ENCODE assay signal across 8 mouse cellular contexts in genomic region chr7:27592934-27593645, GRCm38 (mm10). TPM values are rescaled to one million over a fixed set of nuclear protein-coding genes. Genes with fewer than 3 reads are reported as not detected.
DNase-seq lines count a peak whose midpoint lies in the region; ATAC-seq and TF ChIP-seq lines count a peak whose summit lies in the region.

No protein-coding gene starts in this region.

- H3K4me1 ChIP-seq in CH12.LX (ENCODE audit: control insufficient read depth in 1 of 2, insufficient read depth in 2 of 2) (peaks cover 28 to 55% of the 10 kb centered on the region in 2 experiments), MEL (ENCODE audit: control insufficient read depth in 1 of 2, insufficient read depth in 2 of 2, low read length in 2 of 2) (peaks cover 0 to 15% of the 10 kb centered on the region in 2 experiments; a peak in 2 of 4 replicates)
- H3K4me1 ChIP-seq in heart, embryonic 11.5 days (ENCODE audit: control insufficient read depth, insufficient read depth, low read length), result peaks cover 50% of the 10 kb centered on the region
- H3K4me1 ChIP-seq in kidney, postnatal 0 days (replicated peaks; ENCODE audit: insufficient read depth, low read length), result peaks cover 23% of the 10 kb centered on the region

- 35% methylated on average over 12 of the region's 12 CpGs for WGBS in heart, embryonic 11.5 days (ENCODE audit: insufficient replicate concordance)
- WGBS in kidney, postnatal 0 days, result 30% methylated on average over 12 of the region's 12 CpGs
- 84% methylated on average over 11 of the region's 12 CpGs for WGBS in macrophage (ENCODE audit: missing documents)

- in situ Hi-C loops in CH12.LX (cut with MboI; ENCODE audit: low pct_ligation_motif_present, low pct_unique_long_range_greater_than_20kb, low sequenced_read_pairs), result no loop called here

- TF ChIP-seq RAD21 in CH12.LX (IDR thresholded peaks at IDR 0.05; ENCODE audit: low read depth, low read length) (no peak), MEL (IDR thresholded peaks at IDR 0.05; ENCODE audit: low read depth, low read length) (no peak)

- no peak for TF ChIP-seq POLR2A in CH12.LX (IDR thresholded peaks at IDR 0.05; ENCODE audit: low read depth, low read length)
- TF ChIP-seq POLR2A in MEL (IDR thresholded peaks at IDR 0.05; ENCODE audit: control insufficient read depth in 1 of 2, insufficient read depth in 1 of 2, low read depth in 1 of 2, low read length in 2 of 2, poor library complexity in 1 of 2), result no peak

- H3K4me2 ChIP-seq in CH12.LX (ENCODE audit: insufficient read depth, low read depth, poor library complexity, severe bottlenecking), result peak overlapping the region; percentile 62
- peak overlapping the region; percentile 86 for H3K4me2 ChIP-seq in heart, embryonic 11.5 days
- peak overlapping the region; percentile 67 for H3K4me2 ChIP-seq in kidney, postnatal 0 days (ENCODE audit: low read length)

- peak overlapping the region in 2 of 3 experiments; percentile 71 to 85 for H3K4me3 ChIP-seq in CH12.LX (replicated peaks in 1 of 3; ENCODE audit: low read depth in 2 of 3, low read length in 2 of 3, poor library complexity in 1 of 3)
- peak overlapping the region; percentile 77 to 91 for H3K4me3 ChIP-seq in MEL (ENCODE audit: control insufficient read depth in 1 of 2, insufficient read depth in 1 of 2, low read depth in 2 of 2, low read length in 2 of 2)
- H3K4me3 ChIP-seq in heart, embryonic 11.5 days (ENCODE audit: low read depth, low read length), result peak overlapping the region; percentile 75
- H3K4me3 ChIP-seq in kidney, postnatal 0 days (replicated peaks; ENCODE audit: low read depth, low read length), result peak overlapping the region; percentile 83
- peak overlapping the region; percentile 78 for H3K4me3 ChIP-seq in macrophage (ENCODE audit: inconsistent target)

- H3K36me3 ChIP-seq in CH12.LX (replicated peaks in 1 of 2; ENCODE audit: control insufficient read depth in 1 of 2, insufficient read depth in 1 of 2, low read length in 1 of 2), result peaks cover 0 to 44% of the 10 kb centered on the region in 2 experiments
- H3K36me3 ChIP-seq in MEL (ENCODE audit: control insufficient read depth in 1 of 2, insufficient read depth in 2 of 2, low read length in 2 of 2), result peaks cover 0 to 6% of the 10 kb centered on the region in 2 experiments; a peak in 1 of 4 replicates
- H3K36me3 ChIP-seq in heart, embryonic 11.5 days (ENCODE audit: control insufficient read depth, insufficient read depth, low read length), result no peaks in the 10 kb centered on the region; the same call in 1 of the 2 replicates
- H3K36me3 ChIP-seq in kidney, postnatal 0 days (ENCODE audit: insufficient read depth, low read length), result no peaks in the 10 kb centered on the region
- H3K36me3 ChIP-seq in macrophage (ENCODE audit: inconsistent target), result no peaks in the 10 kb centered on the region

- no peak for DNase-seq in CH12.LX (ENCODE audit: extremely low read depth)
- peak; percentile 28 for DNase-seq in MEL (ENCODE audit: low read depth, low spot score)
- peak; percentile 48 for DNase-seq in kidney, postnatal 0 days (ENCODE audit: low spot score)
- DNase-seq in B cell, adult 2 months, result no peak
- DNase-seq in layer of hippocampus, adult 18-20 months (ENCODE audit: low spot score in 2 of 2), result no peak

- ATAC-seq in heart, embryonic 11.5 days (replicated peaks; ENCODE audit: insufficient number of reproducible peaks, low FRiP score, low TSS enrichment), result no peak
- ATAC-seq in kidney, postnatal 0 days (replicated peaks; ENCODE audit: low FRiP score, low read depth), result no peak
- no peak for ATAC-seq in megakaryocyte-erythroid progenitor cell, adult 5-6 weeks (replicated peaks; ENCODE audit: low FRiP score, low TSS enrichment, poor library complexity, severe bottlenecking)

- no peaks in the 10 kb centered on the region for H3K9me3 ChIP-seq in CH12.LX (replicated peaks; ENCODE audit: low read length)
- H3K9me3 ChIP-seq in MEL (replicated peaks; ENCODE audit: insufficient read depth, low read length), result no peaks in the 10 kb centered on the region
- H3K9me3 ChIP-seq in heart, embryonic 11.5 days (replicated peaks; ENCODE audit: control insufficient read depth, low read length), result no peaks in the 10 kb centered on the region
- H3K9me3 ChIP-seq in kidney, postnatal 0 days (replicated peaks; ENCODE audit: low read length), result no peaks in the 10 kb centered on the region

- H3K9ac ChIP-seq in CH12.LX (ENCODE audit: insufficient read depth, low read depth), result no peak overlapping the region
- peak overlapping the region; percentile 97 for H3K9ac ChIP-seq in MEL (ENCODE audit: control insufficient read depth, low read depth, low read length, poor library complexity, severe bottlenecking)
- peak overlapping the region; percentile 96 for H3K9ac ChIP-seq in heart, embryonic 11.5 days (ENCODE audit: low read depth, low read length)
- peak overlapping the region; percentile 82 for H3K9ac ChIP-seq in kidney, postnatal 0 days (ENCODE audit: low read depth, low read length)

- dilution Hi-C loops in CH12.LX (cut with MboI; ENCODE audit: extremely low pct_ligation_motif_present, extremely low pct_unique_long_range_greater_than_20kb, low sequenced_read_pairs), result no loop called here

- 0 out of 2 replicates have a peak, but pooled peaks cover 11% of the 10 kb centered on the region for H3K79me2 ChIP-seq in CH12.LX (replicated peaks; ENCODE audit: control insufficient read depth, extremely low read depth, insufficient read depth, poor library complexity, severe bottlenecking)
- peaks cover 61% of the 10 kb centered on the region for H3K79me2 ChIP-seq in MEL (ENCODE audit: control insufficient read depth, insufficient read depth, low read length, poor library complexity)
- H3K79me2 ChIP-seq in macrophage (ENCODE audit: inconsistent target), result peaks cover 62% of the 10 kb centered on the region

- TF ChIP-seq EP300 in CH12.LX (IDR thresholded peaks at IDR 0.05; ENCODE audit: low read length) (no peak), MEL (IDR thresholded peaks at IDR 0.05; ENCODE audit: low read depth in 1 of 2, low read length in 2 of 2) (peak in 1 of 2 experiments; percentile 37; a peak in 1 of 4 replicates)

- TF ChIP-seq CTCF in CH12.LX (conservative IDR thresholded peaks at IDR 0.05 in 1 of 2, IDR thresholded peaks at IDR 0.05 in 1 of 2; ENCODE audit: low read depth in 2 of 2, low read length in 2 of 2) (no peak), MEL (IDR thresholded peaks at IDR 0.05 in 2 of 3, conservative IDR thresholded peaks at IDR 0.05 in 1 of 3; ENCODE audit: control insufficient read depth in 1 of 3, insufficient read depth in 1 of 3, low read depth in 2 of 3, low read length in 3 of 3, poor library complexity in 1 of 3, severe bottlenecking in 1 of 3) (no peak)
- no peak for TF ChIP-seq CTCF in kidney, postnatal 0 days (IDR thresholded peaks at IDR 0.05; ENCODE audit: low read depth)

- H3K27me3 ChIP-seq in CH12.LX (replicated peaks) (no peaks in the 10 kb centered on the region), MEL (ENCODE audit: control insufficient read depth in 1 of 2, insufficient read depth in 2 of 2, low read length in 2 of 2) (no peaks in the 10 kb centered on the region)
- no peaks in the 10 kb centered on the region for H3K27me3 ChIP-seq in heart, embryonic 11.5 days (ENCODE audit: control insufficient read depth, insufficient read depth, low read length)
- no peaks in the 10 kb centered on the region for H3K27me3 ChIP-seq in kidney, postnatal 0 days (ENCODE audit: insufficient read depth, low read length)

- H3K27ac ChIP-seq in CH12.LX (ENCODE audit: insufficient read depth, low read depth) (no peak overlapping the region), MEL (ENCODE audit: control insufficient read depth, low read depth, low read length) (peak overlapping the region; percentile 100), macrophage (no peak overlapping the region)
- H3K27ac ChIP-seq in heart, embryonic 11.5 days (ENCODE audit: low read depth, low read length), result peak overlapping the region; percentile 98
- H3K27ac ChIP-seq in kidney, postnatal 0 days, result peak overlapping the region; percentile 96

RNA-seq across cellular contexts. Expression of gene Akt2, which starts 1.7 kb away (rescaled TPM):
- total RNA-seq in CH12.LX (2012; rRNA removed) (40.3 and 41.8 TPM in 2 replicates), CH12.LX (2014; rRNA removed) (39.3 and 39.5 TPM in 2 replicates), MEL (2012; rRNA removed) (69.0 and 73.5 TPM in 2 replicates)
- polyA plus RNA-seq in CH12.LX (2012; ENCODE audit: insufficient read length, low read depth) (77.1 and 77.3 TPM in 2 replicates), MEL (2012; ENCODE audit: insufficient read depth in 1 of 2, insufficient read length in 2 of 2, low read depth in 1 of 2, low replicate concordance in 2 of 2, missing spikeins in 1 of 2) (100 to 1,000 TPM in 1 of 2 experiments, not detected in 1; 127 TPM), macrophage (2018) (53.1 to 77.4 TPM (median 77.2 TPM) in 3 replicates)
- polyA plus RNA-seq in heart, embryonic 11.5 days (2014; fragmentation: Nextera tagmentation; extraction: Ambion mirVana), result 72.1 and 78.0 TPM in 2 replicates
- polyA plus RNA-seq in kidney, postnatal 0 days (2015; fragmentation: Nextera tagmentation; extraction: Ambion mirVana), result 74.3 and 75.3 TPM in 2 replicates
- total RNA-seq in macrophage (2018; cell fraction: chromatin; rRNA removed), result 100 to 1,000 TPM in 2 of 26 experiments, 10 to 100 TPM in 24; 29.4 to 150 (median 57.0) TPM
- 100 to 1,000 TPM in 2 of 26 experiments, 10 to 100 TPM in 24; 53.4 to 103 (median 69.7) TPM for total RNA-seq in macrophage (2018; cell fraction: cytosol; rRNA removed)
- total RNA-seq in macrophage (2018; cell fraction: nucleus; rRNA removed), result 100 to 1,000 TPM in 1 of 26 experiments, 10 to 100 TPM in 25; 35.5 to 146 (median 51.3) TPM
- 61.9 and 65.5 TPM in 2 replicates for total RNA-seq in megakaryocyte-erythroid progenitor cell, adult 5-6 weeks (2014; fragmentation: Nextera tagmentation)
- 60.3 and 82.2 TPM in 2 replicates for total RNA-seq in megakaryocyte-erythroid progenitor cell, adult 5-6 weeks (2017)
- 100 to 1,000 TPM in 1 of 2 experiments, 10 to 100 TPM in 1; 88.8 to 103 TPM for total RNA-seq in layer of hippocampus, adult 18-20 months (2021)

RNA-seq across cellular contexts. Expression of gene 2310022A10Rik, which starts 40.1 kb away (rescaled TPM):
- total RNA-seq in CH12.LX (2012; rRNA removed) (7.0 and 7.8 TPM in 2 replicates), CH12.LX (2014; rRNA removed) (7.2 and 8.6 TPM in 2 replicates), MEL (2012; rRNA removed) (5.9 and 6.6 TPM in 2 replicates)
- polyA plus RNA-seq in CH12.LX (2012; ENCODE audit: insufficient read length, low read depth) (27.1 and 30.7 TPM in 2 replicates), MEL (2012; ENCODE audit: insufficient read depth in 1 of 2, insufficient read length in 2 of 2, low read depth in 1 of 2, low replicate concordance in 2 of 2, missing spikeins in 1 of 2) (10 to 100 TPM in 1 of 2 experiments, not detected in 1; 33.2 TPM), macrophage (2018) (71.9 to 183 TPM (median 75.3 TPM) in 3 replicates)
- 22.5 and 29.3 TPM in 2 replicates for polyA plus RNA-seq in heart, embryonic 11.5 days (2014; fragmentation: Nextera tagmentation; extraction: Ambion mirVana)
- polyA plus RNA-seq in kidney, postnatal 0 days (2015; fragmentation: Nextera tagmentation; extraction: Ambion mirVana), result 20.1 and 20.9 TPM in 2 replicates
- total RNA-seq in macrophage (2018; cell fraction: chromatin; rRNA removed), result 100 to 1,000 TPM in 2 of 26 experiments, 10 to 100 TPM in 24; 26.0 to 115 (median 53.9) TPM
- 100 to 1,000 TPM in 1 of 26 experiments, 10 to 100 TPM in 25; 43.9 to 103 (median 66.5) TPM for total RNA-seq in macrophage (2018; cell fraction: cytosol; rRNA removed)
- 100 to 1,000 TPM in 1 of 26 experiments, 10 to 100 TPM in 25; 37.3 to 104 (median 52.1) TPM for total RNA-seq in macrophage (2018; cell fraction: nucleus; rRNA removed)
- total RNA-seq in megakaryocyte-erythroid progenitor cell, adult 5-6 weeks (2014; fragmentation: Nextera tagmentation), result 30.3 and 38.1 TPM in 2 replicates
- total RNA-seq in megakaryocyte-erythroid progenitor cell, adult 5-6 weeks (2017), result 2.3 and 31.3 TPM in 2 replicates
- 10 to 100 TPM; 24.7 to 26.5 TPM for total RNA-seq in layer of hippocampus, adult 18-20 months (2021)

RNA-seq across cellular contexts. Expression of gene Pld3, which starts 40.1 kb away (rescaled TPM):
- 16.2 and 21.1 TPM in 2 replicates for total RNA-seq in CH12.LX (2012; rRNA removed)
- total RNA-seq in CH12.LX (2014; rRNA removed), result 6.0 and 6.2 TPM in 2 replicates
- polyA plus RNA-seq in CH12.LX (2012; ENCODE audit: insufficient read length, low read depth), result 13.5 and 14.1 TPM in 2 replicates
- total RNA-seq in MEL (2012; rRNA removed), result 8.0 and 11.1 TPM in 2 replicates
- polyA plus RNA-seq in MEL (2012; ENCODE audit: insufficient read depth in 1 of 2, insufficient read length in 2 of 2, low read depth in 1 of 2, low replicate concordance in 2 of 2, missing spikeins in 1 of 2), result 10 to 100 TPM in 1 of 2 experiments, not detected in 1; 22.8 TPM
- polyA plus RNA-seq in heart, embryonic 11.5 days (2014; fragmentation: Nextera tagmentation; extraction: Ambion mirVana), result 59.5 and 64.2 TPM in 2 replicates
- 109 and 118 TPM in 2 replicates for polyA plus RNA-seq in kidney, postnatal 0 days (2015; fragmentation: Nextera tagmentation; extraction: Ambion mirVana)
- total RNA-seq in macrophage (2018; cell fraction: chromatin; rRNA removed), result 100 to 1,000 TPM in 8 of 26 experiments, 10 to 100 TPM in 18; 28.2 to 280 (median 84.8) TPM
- 1,000 to 10,000 TPM in 13 of 26 experiments, 100 to 1,000 TPM in 13; 457 to 1,682 (median 872) TPM for total RNA-seq in macrophage (2018; cell fraction: cytosol; rRNA removed)
- total RNA-seq in macrophage (2018; cell fraction: nucleus; rRNA removed), result 1,000 to 10,000 TPM in 7 of 26 experiments, 100 to 1,000 TPM in 19; 221 to 1,721 (median 759) TPM
- polyA plus RNA-seq in macrophage (2018), result 1,098 to 2,092 TPM (median 1,493 TPM) in 3 replicates
- total RNA-seq in megakaryocyte-erythroid progenitor cell, adult 5-6 weeks (2014; fragmentation: Nextera tagmentation), result 9.4 and 9.8 TPM in 2 replicates
- total RNA-seq in megakaryocyte-erythroid progenitor cell, adult 5-6 weeks (2017), result 2.4 and 7.8 TPM in 2 replicates
- 100 to 1,000 TPM; 575 to 580 TPM for total RNA-seq in layer of hippocampus, adult 18-20 months (2021)

Comparison
In these comparisons a context has a peak if more than half of its experiments do, and no peak if none do; other contexts are left out.
1. DNase-seq: peak in MEL (single experiment) and kidney, postnatal 0 days (single experiment); none in CH12.LX (single experiment), B cell, adult 2 months (0 of 2) and layer of hippocampus, adult 18-20 months (0 of 2).
2. H3K27ac ChIP-seq: peak in MEL (single experiment), heart, embryonic 11.5 days (single experiment) and kidney, postnatal 0 days (single experiment); none in CH12.LX (single experiment) and macrophage (single experiment).
3. Of the 35 proteins assayed by ChIP-seq in both MEL and CH12.LX: peak only in MEL: MXI1, MYC and USF1; only in CH12.LX: none; in both: MAX; in neither: 30; mixed calls (peak in some experiments, not most) for 1.
4. Peak in every context shown above with its lines, with median percentiles within 50 percentile points of each other: H3K4me2 ChIP-seq and H3K4me3 ChIP-seq.